Mouse (Mus musculus): Measurements from ENCODE around the gene Tbc1d17. TPM values are rescaled to one million over a fixed set of nuclear protein-coding genes. Genes with fewer than 3 reads are reported as not detected.

Tbc1d17 gene
- polyA plus RNA-seq, 1 experiment from 2014 or later = 91.1 TPM

GRCm38 (mm10) chr7:44846804-44847203 is 2.1 kb downstream of the Tbc1d17 start:
- peaks cover 34% of the 10 kb centered on the region for H3K4me1 ChIP-seq (replicated peaks)
- 0 out of 2 replicates have a peak overlapping the region, but pooled peaks have one; percentile 4 for H3K4me3 ChIP-seq
- peaks cover 8% of the 10 kb centered on the region; the same call in 1 of the 2 replicates for H3K27me3 ChIP-seq (ENCODE audit: insufficient read depth, poor library complexity, severe bottlenecking)
- no peak for DNase-seq (ENCODE audit: low spot score)
- WGBS = 92% methylated on average over 7 of the region's 7 CpGs
- H3K27ac ChIP-seq = no peak overlapping the region
- H3K9me3 ChIP-seq = no peaks in the 10 kb centered on the region
- H3K36me3 ChIP-seq = peaks cover 60% of the 10 kb centered on the region

GRCm38 (mm10) chr7:44845006-44845405 is 3.9 kb downstream of the Tbc1d17 start:
- no peaks in the 10 kb centered on the region for H3K9me3 ChIP-seq
- H3K4me1 ChIP-seq (replicated peaks) = peaks cover 21% of the 10 kb centered on the region
- 96% methylated on average over 10 of the region's 10 CpGs for WGBS
- DNase-seq (ENCODE audit: low spot score) = no peak
- no peak overlapping the region for H3K4me3 ChIP-seq
- H3K36me3 ChIP-seq = peaks cover 69% of the 10 kb centered on the region
- H3K27me3 ChIP-seq (ENCODE audit: insufficient read depth, poor library complexity, severe bottlenecking) = peaks cover 26% of the 10 kb centered on the region
- H3K27ac ChIP-seq = no peak overlapping the region

- 86% methylated on average over 8 of the region's 8 CpGs for WGBS
These were observed 6.9 kb downstream of the Tbc1d17 start for GRCm38 (mm10) chr7:44841825-44842463.

GRCm38 (mm10) chr7:44840426-44840825 is 8.5 kb downstream of the Tbc1d17 start:
- Histone ChIP-seq H3K27ac (no peak overlapping the region), H3K9me3 (no peaks in the 10 kb centered on the region), H3K36me3 (peaks cover 62% of the 10 kb centered on the region), H3K4me3 (peak overlapping the region; percentile 47), H3K4me1 (replicated peaks) (peaks cover 16% of the 10 kb centered on the region), H3K27me3 (ENCODE audit: insufficient read depth, poor library complexity, severe bottlenecking) (peaks cover 51% of the 10 kb centered on the region)
- 59% methylated on average over 14 of the region's 14 CpGs for WGBS
- no peak for DNase-seq (ENCODE audit: low spot score)

More at GRCm38 (mm10) chr7:44841825-44842463, 6.9 kb downstream of the Tbc1d17 start:
- Histone ChIP-seq H3K9me3 (no peaks in the 10 kb centered on the region), H3K4me1 (replicated peaks) (peaks cover 16% of the 10 kb centered on the region), H3K36me3 (peaks cover 77% of the 10 kb centered on the region), H3K27me3 (ENCODE audit: insufficient read depth, poor library complexity, severe bottlenecking) (peaks cover 51% of the 10 kb centered on the region), H3K4me3 (no peak overlapping the region), H3K27ac (no peak overlapping the region)
- DNase-seq (ENCODE audit: low spot score) = no peak

GRCm38 (mm10) chr7:44839491-44840191 is 9.2 kb downstream of the Tbc1d17 start:
- H3K27me3 ChIP-seq (ENCODE audit: insufficient read depth, poor library complexity, severe bottlenecking) = peaks cover 51% of the 10 kb centered on the region
- H3K9me3 ChIP-seq = no peaks in the 10 kb centered on the region
- WGBS = 2% methylated on average over 58 of the region's 58 CpGs
- peaks cover 54% of the 10 kb centered on the region for H3K36me3 ChIP-seq
- H3K4me1 ChIP-seq (replicated peaks) = peaks cover 16% of the 10 kb centered on the region
- DNase-seq (ENCODE audit: low spot score) = peak; percentile 51
- peak overlapping the region; percentile 70 for H3K27ac ChIP-seq
- H3K4me3 ChIP-seq = peak overlapping the region; percentile 47

GRCm38 (mm10) chr7:44839171-44839490 is 9.7 kb downstream of the Tbc1d17 start:
- Histone ChIP-seq H3K4me1 (replicated peaks) (peaks cover 16% of the 10 kb centered on the region), H3K9me3 (no peaks in the 10 kb centered on the region), H3K27me3 (ENCODE audit: insufficient read depth, poor library complexity, severe bottlenecking) (peaks cover 51% of the 10 kb centered on the region), H3K36me3 (peaks cover 49% of the 10 kb centered on the region), H3K4me3 (peak overlapping the region; percentile 47), H3K27ac (peak overlapping the region; percentile 70; the same call in 1 of the 2 replicates)
- WGBS = 28% methylated on average over 11 of the region's 11 CpGs
- no peak for DNase-seq (ENCODE audit: low spot score)

GRCm38 (mm10) chr7:44838073-44838472 is 10.8 kb downstream of the Tbc1d17 start:
- Histone ChIP-seq H3K9me3 (no peaks in the 10 kb centered on the region), H3K27ac (no peak overlapping the region), H3K4me3 (no peak overlapping the region), H3K27me3 (ENCODE audit: insufficient read depth, poor library complexity, severe bottlenecking) (peaks cover 51% of the 10 kb centered on the region), H3K36me3 (peaks cover 38% of the 10 kb centered on the region), H3K4me1 (replicated peaks) (peaks cover 16% of the 10 kb centered on the region)
- 83% methylated on average over 6 of the region's 6 CpGs for WGBS
- DNase-seq (ENCODE audit: low spot score) = no peak

GRCm38 (mm10) chr7:44836423-44837053 is 12.3 kb downstream of the Tbc1d17 start:
- Histone ChIP-seq H3K4me3 (no peak overlapping the region), H3K27ac (no peak overlapping the region), H3K4me1 (replicated peaks) (peaks cover 16% of the 10 kb centered on the region), H3K9me3 (no peaks in the 10 kb centered on the region), H3K27me3 (ENCODE audit: insufficient read depth, poor library complexity, severe bottlenecking) (peaks cover 40% of the 10 kb centered on the region), H3K36me3 (peaks cover 34% of the 10 kb centered on the region)
- 81% methylated on average over 9 of the region's 9 CpGs for whole genome bisulfite sequencing
- DNase-seq (ENCODE audit: low spot score) = no peak

GRCm38 (mm10) chr7:44836016-44836404 is 12.9 kb downstream of the Tbc1d17 start:
- Histone ChIP-seq H3K9me3 (no peaks in the 10 kb centered on the region), H3K4me1 (replicated peaks) (peaks cover 16% of the 10 kb centered on the region), H3K4me3 (no peak overlapping the region), H3K36me3 (peaks cover 34% of the 10 kb centered on the region), H3K27ac (no peak overlapping the region), H3K27me3 (ENCODE audit: insufficient read depth, poor library complexity, severe bottlenecking) (peaks cover 35% of the 10 kb centered on the region)
- no peak for DNase-seq (ENCODE audit: low spot score)
- WGBS = 62% methylated on average over 3 of the region's 3 CpGs

- H3K4me1 ChIP-seq (replicated peaks) = peaks cover 16% of the 10 kb centered on the region
- no peak overlapping the region for H3K27ac ChIP-seq
- H3K9me3 ChIP-seq = no peaks in the 10 kb centered on the region
- DNase-seq (ENCODE audit: low spot score) = no peak
- H3K36me3 ChIP-seq = peaks cover 34% of the 10 kb centered on the region
- peaks cover 30% of the 10 kb centered on the region for H3K27me3 ChIP-seq (ENCODE audit: insufficient read depth, poor library complexity, severe bottlenecking)
- WGBS = 94% methylated on average over 1 of the region's 1 CpGs
- no peak overlapping the region for H3K4me3 ChIP-seq
These were observed 13.4 kb downstream of the Tbc1d17 start for GRCm38 (mm10) chr7:44835373-44836015.

- Histone ChIP-seq H3K27ac (no peak overlapping the region), H3K27me3 (ENCODE audit: insufficient read depth, poor library complexity, severe bottlenecking) (peaks cover 3% of the 10 kb centered on the region; the same call in 1 of the 2 replicates), H3K36me3 (peaks cover 49% of the 10 kb centered on the region), H3K4me3 (no peak overlapping the region), H3K4me1 (replicated peaks) (peaks cover 5% of the 10 kb centered on the region; the same call in 1 of the 2 replicates), H3K9me3 (no peaks in the 10 kb centered on the region)
- 87% methylated on average over 4 of the region's 4 CpGs for WGBS
- no peak for DNase-seq (ENCODE audit: low spot score)
These were observed 16.1 kb downstream of the Tbc1d17 start for GRCm38 (mm10) chr7:44832763-44833162.

GRCm38 (mm10) chr7:44828706-44829105 is 20.2 kb downstream of the Tbc1d17 start:
- no peak for DNase-seq (ENCODE audit: low spot score)
- 93% methylated on average over 5 of the region's 5 CpGs for WGBS
- H3K9me3 ChIP-seq = no peaks in the 10 kb centered on the region
- no peaks in the 10 kb centered on the region for H3K27me3 ChIP-seq (ENCODE audit: insufficient read depth, poor library complexity, severe bottlenecking)
- no peak overlapping the region for H3K27ac ChIP-seq
- no peak overlapping the region for H3K4me3 ChIP-seq
- H3K36me3 ChIP-seq = peaks cover 74% of the 10 kb centered on the region
- H3K4me1 ChIP-seq (replicated peaks) = peaks cover 16% of the 10 kb centered on the region

All from hindbrain, embryonic 10.5 days (tissue).